Mouse (Mus musculus): ENCODE measurements around the gene Slc38a8. TPM values are rescaled to one million over a fixed set of nuclear protein-coding genes. Genes with fewer than 3 reads are reported as not detected.

The Slc38a8 gene
- polyA plus RNA-seq, 1 experiment = 0.13 TPM

GRCm38 (mm10) chr8:119513405-119513804 is 11.9 kb upstream of the Slc38a8 start:
- Histone ChIP-seq H3K4me1 (ENCODE audit: control insufficient read depth, insufficient read depth, insufficient read length) (no peaks in the 10 kb centered on the region), H3K27me3 (ENCODE audit: control insufficient read depth, insufficient read depth, low read length) (no peaks in the 10 kb centered on the region), H3K27ac (ENCODE audit: insufficient read depth, low read length) (no peak overlapping the region), H3K36me3 (ENCODE audit: control insufficient read depth, insufficient read depth, low read length) (peaks cover 73% of the 10 kb centered on the region), H3K4me3 (ENCODE audit: extremely low read depth, insufficient read depth, insufficient read length) (no peak overlapping the region)
- WGBS = 92% methylated on average over 4 of the region's 4 CpGs
- DNase-seq (ENCODE audit: low read depth in 1 of 2, low spot score in 2 of 2) = no peak
- TF ChIP-seq POLR2A (IDR thresholded peaks at IDR 0.05; ENCODE audit: low read depth, low read length) = no peak

GRCm38 (mm10) chr8:119511722-119512121 is 10.2 kb upstream of the Slc38a8 start:
- peaks cover 67% of the 10 kb centered on the region for H3K36me3 ChIP-seq (ENCODE audit: control insufficient read depth, insufficient read depth, low read length)
- H3K4me3 ChIP-seq (ENCODE audit: extremely low read depth, insufficient read depth, insufficient read length) = no peak overlapping the region
- H3K27me3 ChIP-seq (ENCODE audit: control insufficient read depth, insufficient read depth, low read length) = no peaks in the 10 kb centered on the region
- no peak for DNase-seq (ENCODE audit: low read depth in 1 of 2, low spot score in 2 of 2)
- no peaks in the 10 kb centered on the region for H3K4me1 ChIP-seq (ENCODE audit: control insufficient read depth, insufficient read depth, insufficient read length)
- no peak overlapping the region for H3K27ac ChIP-seq (ENCODE audit: insufficient read depth, low read length)
- 90% methylated on average over 7 of the region's 7 CpGs for WGBS
- no peak for TF ChIP-seq CTCF (IDR thresholded peaks at IDR 0.05; ENCODE audit: extremely low read depth, insufficient read depth, insufficient read length, insufficient replicate concordance)
- TF ChIP-seq POLR2A (IDR thresholded peaks at IDR 0.05; ENCODE audit: low read depth, low read length) = no peak

GRCm38 (mm10) chr8:119510471-119510870 is 9.0 kb upstream of the Slc38a8 start:
- 94% methylated on average over 9 of the region's 9 CpGs for WGBS
- TF ChIP-seq POLR2A (IDR thresholded peaks at IDR 0.05; ENCODE audit: low read depth, low read length) (no peak), CTCF (IDR thresholded peaks at IDR 0.05; ENCODE audit: extremely low read depth, insufficient read depth, insufficient read length, insufficient replicate concordance) (no peak)
- Histone ChIP-seq H3K27me3 (ENCODE audit: control insufficient read depth, insufficient read depth, low read length) (no peaks in the 10 kb centered on the region), H3K4me3 (ENCODE audit: extremely low read depth, insufficient read depth, insufficient read length) (no peak overlapping the region), H3K4me1 (ENCODE audit: control insufficient read depth, insufficient read depth, insufficient read length) (no peaks in the 10 kb centered on the region), H3K36me3 (ENCODE audit: control insufficient read depth, insufficient read depth, low read length) (peaks cover 64% of the 10 kb centered on the region), H3K27ac (ENCODE audit: insufficient read depth, low read length) (no peak overlapping the region)
- DNase-seq (ENCODE audit: low read depth in 1 of 2, low spot score in 2 of 2) = no peak

- Histone ChIP-seq H3K4me3 (ENCODE audit: extremely low read depth, insufficient read depth, insufficient read length) (no peak overlapping the region), H3K4me1 (ENCODE audit: control insufficient read depth, insufficient read depth, insufficient read length) (no peaks in the 10 kb centered on the region), H3K27me3 (ENCODE audit: control insufficient read depth, insufficient read depth, low read length) (no peaks in the 10 kb centered on the region), H3K36me3 (ENCODE audit: control insufficient read depth, insufficient read depth, low read length) (peaks cover 33% of the 10 kb centered on the region), H3K27ac (ENCODE audit: insufficient read depth, low read length) (no peak overlapping the region)
- DNase-seq (ENCODE audit: low read depth in 1 of 2, low spot score in 2 of 2) = no peak
- no peak for TF ChIP-seq CTCF (IDR thresholded peaks at IDR 0.05; ENCODE audit: extremely low read depth, insufficient read depth, insufficient read length, insufficient replicate concordance)
- TF ChIP-seq POLR2A (IDR thresholded peaks at IDR 0.05; ENCODE audit: low read depth, low read length) = no peak
- WGBS = 46% methylated on average over 8 of the region's 8 CpGs
Measured at GRCm38 (mm10) chr8:119506106-119506505, 4.6 kb upstream of the Slc38a8 start.

- peaks cover 29% of the 10 kb centered on the region for H3K36me3 ChIP-seq (ENCODE audit: control insufficient read depth, insufficient read depth, low read length)
- WGBS = 75% methylated on average over 9 of the region's 9 CpGs
- no peak for DNase-seq (ENCODE audit: low read depth in 1 of 2, low spot score in 2 of 2)
Measured at GRCm38 (mm10) chr8:119505488-119505887, 4.0 kb upstream of the Slc38a8 start.

GRCm38 (mm10) chr8:119503191-119503767 is 1.8 kb upstream of the Slc38a8 start:
- Histone ChIP-seq H3K27ac (ENCODE audit: insufficient read depth, low read length) (no peak overlapping the region), H3K4me1 (ENCODE audit: control insufficient read depth, insufficient read depth, insufficient read length) (no peaks in the 10 kb centered on the region), H3K4me3 (ENCODE audit: extremely low read depth, insufficient read depth, insufficient read length) (no peak overlapping the region), H3K27me3 (ENCODE audit: control insufficient read depth, insufficient read depth, low read length) (no peaks in the 10 kb centered on the region), H3K36me3 (ENCODE audit: control insufficient read depth, insufficient read depth, low read length) (peaks cover 10% of the 10 kb centered on the region)
- WGBS = 78% methylated on average over 10 of the region's 10 CpGs
- TF ChIP-seq CTCF (IDR thresholded peaks at IDR 0.05; ENCODE audit: extremely low read depth, insufficient read depth, insufficient read length, insufficient replicate concordance) (no peak), POLR2A (IDR thresholded peaks at IDR 0.05; ENCODE audit: low read depth, low read length) (no peak)
- no peak for DNase-seq (ENCODE audit: low read depth in 1 of 2, low spot score in 2 of 2)

More at GRCm38 (mm10) chr8:119505488-119505887, 4.0 kb upstream of the Slc38a8 start:
- Histone ChIP-seq H3K4me3 (ENCODE audit: extremely low read depth, insufficient read depth, insufficient read length) (no peak overlapping the region), H3K27me3 (ENCODE audit: control insufficient read depth, insufficient read depth, low read length) (no peaks in the 10 kb centered on the region), H3K4me1 (ENCODE audit: control insufficient read depth, insufficient read depth, insufficient read length) (no peaks in the 10 kb centered on the region), H3K27ac (ENCODE audit: insufficient read depth, low read length) (no peak overlapping the region)
- TF ChIP-seq CTCF (IDR thresholded peaks at IDR 0.05; ENCODE audit: extremely low read depth, insufficient read depth, insufficient read length, insufficient replicate concordance) = no peak
- no peak for TF ChIP-seq POLR2A (IDR thresholded peaks at IDR 0.05; ENCODE audit: low read depth, low read length)

- peaks cover 6% of the 10 kb centered on the region for H3K36me3 ChIP-seq (ENCODE audit: control insufficient read depth, insufficient read depth, low read length)
- TF ChIP-seq CTCF (IDR thresholded peaks at IDR 0.05; ENCODE audit: extremely low read depth, insufficient read depth, insufficient read length, insufficient replicate concordance) = no peak
- no peaks in the 10 kb centered on the region for H3K4me1 ChIP-seq (ENCODE audit: control insufficient read depth, insufficient read depth, insufficient read length)
- 62% methylated on average over 4 of the region's 4 CpGs for WGBS
- H3K27me3 ChIP-seq (ENCODE audit: control insufficient read depth, insufficient read depth, low read length) = no peaks in the 10 kb centered on the region
- no peak overlapping the region for H3K4me3 ChIP-seq (ENCODE audit: extremely low read depth, insufficient read depth, insufficient read length)
- DNase-seq (ENCODE audit: low read depth in 1 of 2, low spot score in 2 of 2) = no peak
- H3K27ac ChIP-seq (ENCODE audit: insufficient read depth, low read length) = no peak overlapping the region
Measured at GRCm38 (mm10) chr8:119502111-119502510, 613 bp upstream of the Slc38a8 start.
